Mouse (Mus musculus): ENCODE measurements around the gene Ttll4.

- TF ChIP-seq CTCF (IDR thresholded peaks at IDR 0.05; ENCODE audit: low read depth): no peak
- TF ChIP-seq EP300 (IDR thresholded peaks at IDR 0.05; ENCODE audit: low read depth): no peak
Observed at GRCm38 (mm10) chr1:74693891-74694583, 32.5 kb downstream of the Ttll4 start.

All from heart, postnatal 0 days (tissue).